Mouse (Mus musculus) large intestine, adult 2 months (tissue): ENCODE data around the gene Wwox. TPM values are rescaled to one million over a fixed set of nuclear protein-coding genes. Genes with fewer than 3 reads are reported as not detected.

Source experiments
- DNase-seq: peaks from one replicate; pipeline ENCODE4 v3.0.0-alpha.2; 2012; ENCODE audit warnings: low read depth, low spot score
- WGBS: fragments of 180-500 bp; shearing (Covaris S2); methylation state at CpG from one replicate; pipeline ENCODE4 v1.1.7; 2018; 5-methylcytosine and 5-hydroxymethylcytosine counted together
- polyA plus RNA-seq: library from polyadenylated mRNA; depleted of rRNA; stranded (reverse); fragments of >200 nt; gene quantifications from 2 replicates; pipeline ENCODE4 v1.2.3, GENCODE M21; 2012

The Wwox gene
- polyA plus RNA-seq, 1 experiment, result 4.3 TPM

- no peak for DNase-seq
- WGBS, result 76% methylated on average over 4 of the region's 4 CpGs
Observed at GRCm38 (mm10) chr8:114694566-114695198, 255.2 kb downstream of the Wwox start.

- 69% methylated on average over 5 of the region's 5 CpGs for WGBS
- no peak for DNase-seq
Observed at GRCm38 (mm10) chr8:114703517-114703916, 264.1 kb downstream of the Wwox start.

- 48% methylated on average over 15 of the region's 15 CpGs for WGBS
Observed at GRCm38 (mm10) chr8:114707538-114708138, 268.2 kb downstream of the Wwox start.

GRCm38 (mm10) chr8:114715318-114716070 lies 276.0 kb downstream of the Wwox start:
- DNase-seq, result no peak
- 72% methylated on average over 13 of the region's 13 CpGs for WGBS

More at GRCm38 (mm10) chr8:114707538-114708138, 268.2 kb downstream of the Wwox start:
- DNase-seq, result no peak

- 60% methylated on average over 14 of the region's 14 CpGs for WGBS
- DNase-seq, result no peak
Observed at GRCm38 (mm10) chr8:114716546-114717255, 277.2 kb downstream of the Wwox start.

- WGBS, result 89% methylated on average over 4 of the region's 4 CpGs
- DNase-seq, result no peak
Observed at GRCm38 (mm10) chr8:114718821-114719220, 279.4 kb downstream of the Wwox start.

GRCm38 (mm10) chr8:114722611-114723010 lies 283.2 kb downstream of the Wwox start:
- no peak for DNase-seq
- WGBS, result 33% methylated on average over 5 of the region's 5 CpGs

- no peak for DNase-seq
- 74% methylated on average over 17 of the region's 17 CpGs for WGBS
Observed at GRCm38 (mm10) chr8:114731260-114732140, 292.0 kb downstream of the Wwox start.

GRCm38 (mm10) chr8:114743185-114743915 lies 303.9 kb downstream of the Wwox start:
- WGBS, result 40% methylated on average over 12 of the region's 12 CpGs
- DNase-seq, result peak; percentile 3

- no peak for DNase-seq
- 59% methylated on average over 2 of the region's 2 CpGs for WGBS
Observed at GRCm38 (mm10) chr8:114746373-114746772, 306.9 kb downstream of the Wwox start.

GRCm38 (mm10) chr8:114751376-114752135 lies 312.1 kb downstream of the Wwox start:
- DNase-seq, result no peak
- 58% methylated on average over 18 of the region's 18 CpGs for WGBS

GRCm38 (mm10) chr8:114759621-114760020 lies 320.2 kb downstream of the Wwox start:
- 60% methylated on average over 2 of the region's 2 CpGs for WGBS

GRCm38 (mm10) chr8:114768536-114768935 lies 329.1 kb downstream of the Wwox start:
- WGBS, result 92% methylated on average over 3 of the region's 3 CpGs

More at GRCm38 (mm10) chr8:114759621-114760020, 320.2 kb downstream of the Wwox start:
- no peak for DNase-seq

GRCm38 (mm10) chr8:114770856-114771776 lies 331.7 kb downstream of the Wwox start:
- peak; percentile 46 for DNase-seq
- WGBS, result 59% methylated on average over 31 of the region's 31 CpGs

More at GRCm38 (mm10) chr8:114768536-114768935, 329.1 kb downstream of the Wwox start:
- DNase-seq, result no peak

GRCm38 (mm10) chr8:114772276-114772849 lies 332.9 kb downstream of the Wwox start:
- DNase-seq, result no peak
- WGBS, result 26% methylated on average over 1 of the region's 1 CpGs
